Mouse (Mus musculus): Measurements from ENCODE around the gene Ttc39b.

DNA sequence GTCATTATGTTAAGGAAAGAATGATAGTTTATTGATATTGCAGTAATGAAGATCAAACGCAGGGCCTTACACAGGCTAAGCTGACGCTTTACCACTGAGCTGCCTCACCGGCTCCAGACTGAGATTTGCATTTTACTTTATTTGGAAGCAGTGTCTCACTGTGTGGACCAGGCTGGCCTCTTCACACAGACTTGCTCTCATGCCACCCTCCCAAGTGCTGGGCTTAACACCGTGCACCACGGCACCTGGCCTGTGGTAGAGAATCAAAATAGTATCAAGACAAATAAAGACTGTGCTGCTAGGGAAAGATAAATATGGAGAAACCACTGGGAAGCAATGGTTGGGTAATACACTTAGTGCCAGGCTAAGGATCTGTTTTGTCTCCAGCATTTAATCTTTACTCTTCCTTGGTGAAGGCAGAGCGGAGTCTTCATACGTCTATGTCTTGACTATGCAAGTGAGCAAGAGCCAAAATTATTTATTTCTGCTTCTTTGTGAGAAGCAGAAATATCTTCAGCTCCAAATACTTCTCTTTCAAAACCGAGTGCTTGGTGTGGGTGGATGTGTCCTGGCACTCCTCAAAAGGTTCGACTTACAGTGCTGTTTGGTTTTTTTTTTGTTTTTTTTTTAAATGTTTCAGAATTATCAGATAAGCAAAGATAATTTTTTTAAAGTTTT, 19.2 kb upstream of the Ttc39b start:
- no peak for TF ChIP-seq CTCF (IDR thresholded peaks at IDR 0.05; ENCODE audit: low read depth)
- no peak for TF ChIP-seq EP300 (IDR thresholded peaks at IDR 0.05; ENCODE audit: low read depth)

Data from liver, embryonic 14.5 days (tissue).